In genomic region chr12:116235356-116235755, GRCm38 (mm10) we compare ENCODE assay signal across 13 mouse cellular contexts. TPM values are rescaled to one million over a fixed set of nuclear protein-coding genes. Genes with fewer than 3 reads are reported as not detected.
A peak's percentile ranks its signal among the peaks of the same experiment; 100 is the strongest.
DNase-seq lines count a peak whose midpoint lies in the region; ATAC-seq lines count a peak whose summit lies in the region.
"Had no signal": no experiment of that assay in that cellular context is flagged by ENCODE, and none has a peak within 500 bp of the region (broad histone marks: within the 10 kb centered on the region; RNA-seq: fewer than 3 reads in every experiment).

No protein-coding gene starts in this region.

- no peak overlapping the region for H3K4me3 ChIP-seq in kidney, embryonic 15.5 days (replicated peaks)
- no peak overlapping the region for H3K4me3 ChIP-seq in hindbrain, embryonic 16.5 days (ENCODE audit: low read length)
- H3K4me3 ChIP-seq: lung, embryonic 15.5 days; myocyte had no signal

- no peaks in the 10 kb centered on the region; the same call in 1 of the 2 replicates for H3K36me3 ChIP-seq in kidney, embryonic 15.5 days
- peaks cover under 1% of the 10 kb centered on the region; the same call in 1 of the 2 replicates for H3K36me3 ChIP-seq in hindbrain, embryonic 16.5 days (ENCODE audit: control insufficient read depth, insufficient read depth, low read length)

- H3K4me2 ChIP-seq in kidney, embryonic 15.5 days = no peak overlapping the region
- H3K4me2 ChIP-seq in hindbrain, embryonic 16.5 days (ENCODE audit: low read length) = no peak overlapping the region
- H3K4me2 ChIP-seq: lung, embryonic 15.5 days had no signal

- H3K9ac ChIP-seq in kidney, embryonic 15.5 days = no peak overlapping the region
- H3K9ac ChIP-seq in hindbrain, embryonic 16.5 days (ENCODE audit: low read depth, low read length) = no peak overlapping the region
- H3K9ac ChIP-seq: lung, embryonic 15.5 days had no signal

- peak; percentile 13 for DNase-seq in kidney, adult 9 months
- DNase-seq in CD4-positive helper T cell, adult 2 months (ENCODE audit: low read depth, low spot score) = peak; percentile 39
- peak; percentile 22 for DNase-seq in T-cell, adult 2 months (ENCODE audit: low spot score)
- peak; percentile 64 for DNase-seq in naive thymus-derived CD4-positive, alpha-beta T cell, adult 2 months (ENCODE audit: low read depth)
- no peak for DNase-seq in left cerebral cortex, postnatal 14 days (ENCODE audit: low spot score in 2 of 2)
- no peak for DNase-seq in adipocyte (ENCODE audit: low spot score)
- DNase-seq: gastrocnemius, postnatal 10 days had no signal

- WGBS in kidney, embryonic 15.5 days = 79% methylated on average over 4 of the region's 4 CpGs
- 79% methylated on average over 4 of the region's 4 CpGs for WGBS in hindbrain, embryonic 16.5 days

- no peaks in the 10 kb centered on the region for H3K9me3 ChIP-seq in kidney, embryonic 15.5 days (replicated peaks)
- H3K9me3 ChIP-seq in hindbrain, embryonic 16.5 days (ENCODE audit: control insufficient read depth, low read length) = no peaks in the 10 kb centered on the region
- H3K9me3 ChIP-seq: lung, embryonic 15.5 days had no signal

- no peaks in the 10 kb centered on the region for H3K27me3 ChIP-seq in kidney, embryonic 15.5 days
- no peaks in the 10 kb centered on the region for H3K27me3 ChIP-seq in hindbrain, embryonic 16.5 days (replicated peaks; ENCODE audit: control insufficient read depth, insufficient read depth, low read length)
- H3K27me3 ChIP-seq: lung, embryonic 15.5 days had no signal

- H3K27ac ChIP-seq in kidney, embryonic 15.5 days = no peak overlapping the region
- no peak overlapping the region for H3K27ac ChIP-seq in hindbrain, embryonic 16.5 days (ENCODE audit: low read depth, low read length)
- H3K27ac ChIP-seq: lung, embryonic 15.5 days had no signal

- intact Hi-C loops in left cerebral cortex, postnatal 14 days (cut with DNase I) = no loop called here

- no peak for ATAC-seq in kidney, embryonic 15.5 days (replicated peaks; ENCODE audit: low FRiP score)
- no peak for ATAC-seq in hindbrain, embryonic 16.5 days

- H3K4me1 ChIP-seq in kidney, embryonic 15.5 days = no peaks in the 10 kb centered on the region
- H3K4me1 ChIP-seq in hindbrain, embryonic 16.5 days (ENCODE audit: control insufficient read depth, insufficient read depth, low read depth, low read length) = no peaks in the 10 kb centered on the region
- H3K4me1 ChIP-seq: lung, embryonic 15.5 days had no signal

RNA-seq across cellular contexts. Expression of gene Wdr60, which starts 27.5 kb away (rescaled TPM):
- polyA plus RNA-seq in kidney, embryonic 15.5 days (2015; fragmentation: Nextera tagmentation; extraction: Ambion mirVana) = 19.6 and 20.2 TPM in 2 replicates
- polyA plus RNA-seq in hindbrain, embryonic 16.5 days (2015; fragmentation: Nextera tagmentation; extraction: Ambion mirVana) = 17.0 and 18.3 TPM in 2 replicates
- 10 to 100 TPM; 12.6 to 17.0 TPM for total RNA-seq in left cerebral cortex, postnatal 14 days (2021)

RNA-seq across cellular contexts. Expression of gene Gm11027, which starts 39.8 kb away (rescaled TPM):
- not detected in 2 replicates for polyA plus RNA-seq in kidney, embryonic 15.5 days (2015; fragmentation: Nextera tagmentation; extraction: Ambion mirVana)
- polyA plus RNA-seq in hindbrain, embryonic 16.5 days (2015; fragmentation: Nextera tagmentation; extraction: Ambion mirVana) = not detected in 2 replicates
- not detected for total RNA-seq in left cerebral cortex, postnatal 14 days (2021)
- total RNA-seq: gastrocnemius, postnatal 10 days; hematopoietic stem cell, adult 5-6 weeks; layer of hippocampus, postnatal 14 days had no signal
- polyA plus RNA-seq: lung, embryonic 15.5 days; myocyte had no signal

RNA-seq across cellular contexts. Expression of gene Esyt2, which starts 45.6 kb away (rescaled TPM):
- 17.8 and 18.7 TPM in 2 replicates for polyA plus RNA-seq in kidney, embryonic 15.5 days (2015; fragmentation: Nextera tagmentation; extraction: Ambion mirVana)
- 10.3 and 12.0 TPM in 2 replicates for polyA plus RNA-seq in hindbrain, embryonic 16.5 days (2015; fragmentation: Nextera tagmentation; extraction: Ambion mirVana)
- 10 to 100 TPM; 54.6 to 57.9 TPM for total RNA-seq in left cerebral cortex, postnatal 14 days (2021)

Comparison
In these comparisons a context has a peak if more than half of its experiments do, and no peak if none do; other contexts are left out.
1. DNase-seq: peak in kidney, adult 9 months (single experiment), CD4-positive helper T cell, adult 2 months (single experiment), T-cell, adult 2 months (single experiment) and naive thymus-derived CD4-positive, alpha-beta T cell, adult 2 months (single experiment); none in left cerebral cortex, postnatal 14 days (0 of 2) and adipocyte (single experiment).